Mouse (Mus musculus) midbrain, embryonic 11.5 days (tissue): Measurements from ENCODE around the gene Nek6. TPM values are rescaled to one million over a fixed set of nuclear protein-coding genes. Genes with fewer than 3 reads are reported as not detected.

ENCODE experiments used
- ATAC-seq: fragments of 200-750 bp; cut with Nextera tagmentation; 2 replicates; pipeline ENCODE4 v1.8.0; 2017; ENCODE audit warnings: moderate TSS enrichment, moderate library complexity; ENCODE audit not compliant: low FRiP score
- DNase-seq: peaks from one replicate; pipeline ENCODE4 v3.0.0; 2015; ENCODE audit warnings: low spot score; ENCODE audit errors: missing footprints
- H3K27ac ChIP-seq: fragments of 300-500 bp; sonication (generic); 2 replicates; pipeline ENCODE4 v1.5.1; 2014; ENCODE audit warnings: low read depth, low read length
- H3K27me3 ChIP-seq: fragments of 300-500 bp; sonication (generic); 2 replicates; pipeline ENCODE4 v1.6.1; 2014; ENCODE audit warnings: mild to moderate bottlenecking, low read length, moderate library complexity, mixed read lengths; ENCODE audit not compliant: control insufficient read depth, insufficient read depth
- H3K36me3 ChIP-seq: fragments of 300-500 bp; sonication (generic); 2 replicates; pipeline ENCODE4 v1.6.1; 2014; ENCODE audit warnings: mild to moderate bottlenecking, low read length, moderate library complexity, mixed read lengths; ENCODE audit not compliant: control insufficient read depth, insufficient read depth
- H3K4me1 ChIP-seq: fragments of 300-500 bp; sonication (generic); 2 replicates; pipeline ENCODE4 v1.6.1; 2014; ENCODE audit warnings: low read length; ENCODE audit not compliant: control insufficient read depth, insufficient read depth
- H3K4me2 ChIP-seq: fragments of 300-500 bp; sonication (generic); 2 replicates; pipeline ENCODE4 v1.6.1; 2014; ENCODE audit warnings: mild to moderate bottlenecking, moderate library complexity
- H3K4me3 ChIP-seq: fragments of 300-500 bp; sonication (generic); 2 replicates; pipeline ENCODE4 v1.5.1; 2014; ENCODE audit warnings: low read depth, low read length
- H3K9ac ChIP-seq: fragments of 300-500 bp; sonication (generic); 2 replicates; pipeline ENCODE4 v1.6.1; 2014; ENCODE audit warnings: low read length
- H3K9me3 ChIP-seq: fragments of 300-500 bp; sonication (generic); 2 replicates; pipeline ENCODE4 v1.6.1; 2016; ENCODE audit warnings: low read length; ENCODE audit not compliant: control insufficient read depth
- WGBS: fragments of 180-500 bp; shearing (Covaris S2); extraction: QIAGEN DNeasy Blood & Tissue Kit; methylation state at CpG from one replicate; pipeline ENCODE4 v1.1.7; 2014; 5-methylcytosine and 5-hydroxymethylcytosine counted together
- polyA plus RNA-seq: library from polyadenylated mRNA; unstranded; fragments of >200 nt; fragmentation: Nextera tagmentation; extraction: Ambion mirVana; gene quantifications from 2 replicates; pipeline ENCODE4 v1.2.1, GENCODE M21; 2014

Gene Nek6
- polyA plus RNA-seq, 1 experiment from 2014 or later, result 87.3 TPM

DNA sequence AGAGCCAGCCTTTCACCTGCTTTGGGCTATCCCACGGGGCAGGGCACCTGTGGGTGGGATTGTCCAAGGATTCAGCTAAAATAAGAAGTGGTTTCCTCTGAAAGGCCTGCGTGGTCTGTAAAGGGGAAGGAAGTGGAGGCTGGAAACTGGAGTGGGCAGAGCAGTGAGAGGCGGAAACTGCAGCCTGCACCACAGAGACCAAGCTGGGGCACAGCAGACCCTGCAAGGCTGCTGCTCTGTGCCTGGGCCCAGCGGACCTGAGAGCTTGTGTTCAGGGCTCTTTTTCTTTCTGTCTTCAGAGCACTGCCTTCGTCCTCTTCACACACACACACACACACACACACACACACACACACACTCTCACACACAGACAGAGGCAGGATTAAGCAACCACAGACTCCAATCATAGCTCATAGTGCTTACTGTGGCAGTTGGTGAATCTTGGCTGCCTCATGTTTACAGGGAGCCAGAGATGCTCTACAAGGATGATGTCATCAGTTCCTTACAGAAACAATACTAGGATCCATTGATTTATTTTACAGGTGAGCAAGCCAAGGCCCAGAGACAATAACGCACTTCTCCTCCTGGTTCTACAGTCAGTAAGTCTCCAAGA is 30.2 kb upstream of the Nek6 start:
- H3K9ac ChIP-seq, result no peak overlapping the region
- H3K4me2 ChIP-seq, result no peak overlapping the region
- H3K4me1 ChIP-seq, result no peaks in the 10 kb centered on the region
- DNase-seq (no peak), ATAC-seq (no peak)
- H3K36me3 ChIP-seq, result no peaks in the 10 kb centered on the region
- no peak overlapping the region for H3K4me3 ChIP-seq
- H3K27me3 ChIP-seq, result no peaks in the 10 kb centered on the region
- H3K27ac ChIP-seq, result no peak overlapping the region
- WGBS, result 69% methylated on average over 6 of the region's 6 CpGs
- no peaks in the 10 kb centered on the region for H3K9me3 ChIP-seq

GRCm38 (mm10) chr2:38482122-38482521 is 29.3 kb upstream of the Nek6 start:
- H3K27me3 ChIP-seq, result no peaks in the 10 kb centered on the region
- no peaks in the 10 kb centered on the region for H3K9me3 ChIP-seq
- no peak for ATAC-seq
- H3K4me2 ChIP-seq, result no peak overlapping the region
- 86% methylated on average over 3 of the region's 3 CpGs for WGBS
- no peaks in the 10 kb centered on the region for H3K4me1 ChIP-seq
- no peak for DNase-seq
- H3K27ac ChIP-seq, result no peak overlapping the region
- H3K9ac ChIP-seq, result no peak overlapping the region
- no peak overlapping the region for H3K4me3 ChIP-seq
- H3K36me3 ChIP-seq, result no peaks in the 10 kb centered on the region

GRCm38 (mm10) chr2:38483058-38483704 is 28.3 kb upstream of the Nek6 start:
- ATAC-seq, result no peak
- WGBS, result 86% methylated on average over 7 of the region's 7 CpGs
- no peak overlapping the region for H3K4me2 ChIP-seq
- no peak overlapping the region for H3K9ac ChIP-seq
- DNase-seq, result no peak
- no peaks in the 10 kb centered on the region for H3K36me3 ChIP-seq
- no peak overlapping the region for H3K4me3 ChIP-seq
- H3K9me3 ChIP-seq, result no peaks in the 10 kb centered on the region
- no peak overlapping the region for H3K27ac ChIP-seq
- no peaks in the 10 kb centered on the region for H3K4me1 ChIP-seq
- H3K27me3 ChIP-seq, result no peaks in the 10 kb centered on the region

DNA sequence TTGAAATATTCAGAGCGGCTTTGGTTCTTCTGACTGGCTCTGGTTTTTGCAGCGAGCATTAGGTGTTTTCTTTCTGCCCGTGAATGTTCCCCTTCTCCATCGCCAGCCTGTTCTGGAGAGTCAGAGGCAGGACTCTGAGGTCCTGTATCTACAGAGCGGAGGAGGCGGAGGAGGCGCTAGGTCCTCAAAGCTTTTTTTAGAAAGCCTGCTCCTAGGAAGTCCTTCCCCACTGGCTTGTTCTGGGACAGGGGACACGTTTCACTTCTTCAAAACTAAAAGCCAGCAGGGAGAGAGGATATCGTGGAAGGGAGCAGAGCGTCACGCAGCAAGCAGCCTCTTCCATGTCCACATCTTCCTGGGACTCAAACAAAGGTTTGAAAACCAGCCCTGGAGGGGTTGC is 26.9 kb upstream of the Nek6 start:
- no peak for ATAC-seq
- WGBS, result 79% methylated on average over 11 of the region's 11 CpGs
- no peaks in the 10 kb centered on the region for H3K4me1 ChIP-seq
- no peak overlapping the region for H3K4me2 ChIP-seq
- no peaks in the 10 kb centered on the region for H3K9me3 ChIP-seq
- no peak overlapping the region for H3K9ac ChIP-seq
- no peak overlapping the region for H3K27ac ChIP-seq
- no peaks in the 10 kb centered on the region for H3K36me3 ChIP-seq
- no peaks in the 10 kb centered on the region for H3K27me3 ChIP-seq
- no peak overlapping the region for H3K4me3 ChIP-seq
- no peak for DNase-seq

- H3K27me3 ChIP-seq, result no peaks in the 10 kb centered on the region
- H3K4me2 ChIP-seq, result no peak overlapping the region
- H3K9ac ChIP-seq, result no peak overlapping the region
- H3K27ac ChIP-seq, result no peak overlapping the region
- ATAC-seq (no peak), DNase-seq (peak; percentile 61)
- no peaks in the 10 kb centered on the region for H3K36me3 ChIP-seq
- H3K9me3 ChIP-seq, result no peaks in the 10 kb centered on the region
- 88% methylated on average over 3 of the region's 3 CpGs for WGBS
- H3K4me1 ChIP-seq, result no peaks in the 10 kb centered on the region
- no peak overlapping the region for H3K4me3 ChIP-seq
Observed at GRCm38 (mm10) chr2:38485409-38485808, 26.0 kb upstream of the Nek6 start.

DNA sequence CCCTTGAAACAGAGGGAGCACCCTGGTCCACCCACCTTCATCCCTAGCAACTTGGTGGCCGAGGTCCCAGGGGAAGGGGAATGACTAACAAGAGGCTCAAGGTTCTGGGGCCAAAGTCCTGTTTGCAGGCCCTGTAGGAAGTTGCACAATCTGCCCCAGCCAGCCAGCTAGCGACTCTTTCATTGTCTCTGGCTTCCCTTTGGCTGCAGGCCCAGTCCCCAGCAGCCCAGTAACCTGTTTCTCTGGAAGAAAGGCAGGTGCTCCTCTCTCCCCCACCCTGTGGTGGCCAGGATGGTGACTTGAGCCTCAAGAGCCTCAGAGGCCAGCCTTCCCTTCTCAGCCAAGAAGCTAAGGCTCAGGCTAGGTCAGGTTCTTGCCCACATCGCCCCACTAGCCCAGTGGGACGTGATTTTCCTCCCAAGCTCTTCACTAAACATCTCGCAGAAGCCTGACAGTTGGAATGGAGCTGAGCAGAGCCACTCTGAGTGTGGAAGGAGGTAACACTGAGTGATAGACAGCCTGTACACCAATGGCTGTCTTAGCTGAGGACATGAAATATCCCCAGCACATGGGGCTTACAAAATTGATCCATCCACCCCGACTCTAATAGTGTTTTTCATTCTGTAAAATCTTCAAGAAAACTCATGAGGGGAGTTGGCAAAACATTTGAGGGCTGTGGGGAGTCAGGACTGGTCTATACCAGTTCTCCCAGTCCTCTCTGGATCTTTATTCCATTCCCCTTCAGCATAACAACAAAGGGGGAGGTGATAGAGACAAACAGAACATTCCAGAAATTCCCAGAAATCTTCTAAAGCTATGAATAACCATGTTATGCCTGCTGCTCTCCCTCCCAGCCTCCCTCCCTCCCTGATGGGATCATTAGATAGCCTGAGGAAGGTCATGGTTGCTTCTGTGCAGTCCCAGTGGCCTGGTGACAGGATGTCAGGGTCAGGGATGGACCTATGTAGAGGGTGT is 25.2 kb upstream of the Nek6 start:
- H3K27me3 ChIP-seq, result no peaks in the 10 kb centered on the region
- 71% methylated on average over 6 of the region's 6 CpGs for WGBS
- no peaks in the 10 kb centered on the region for H3K9me3 ChIP-seq
- H3K36me3 ChIP-seq, result no peaks in the 10 kb centered on the region
- no peak overlapping the region for H3K4me3 ChIP-seq
- no peaks in the 10 kb centered on the region for H3K4me1 ChIP-seq
- no peak for ATAC-seq
- DNase-seq, result no peak
- no peak overlapping the region for H3K27ac ChIP-seq
- no peak overlapping the region for H3K9ac ChIP-seq
- no peak overlapping the region for H3K4me2 ChIP-seq

DNA sequence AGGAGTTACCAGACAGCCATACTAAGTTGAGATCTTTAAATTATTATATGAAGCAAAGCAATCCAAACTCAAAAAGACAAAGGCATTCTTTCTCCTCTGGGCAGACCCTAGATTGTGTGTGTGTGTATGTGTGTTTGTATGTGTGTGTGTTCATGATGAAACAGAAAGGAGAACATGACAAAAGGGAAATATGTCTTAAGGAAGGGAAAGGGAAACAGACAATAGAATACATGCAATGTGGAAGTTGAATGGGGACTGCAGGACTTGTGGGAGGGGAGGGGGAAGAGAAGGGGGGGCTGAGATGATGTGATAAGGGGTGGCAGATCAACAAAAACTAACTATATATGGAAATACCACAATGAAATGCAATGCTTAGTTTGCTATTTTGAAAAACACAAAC is 13.8 kb upstream of the Nek6 start:
- H3K4me3 ChIP-seq, result no peak overlapping the region
- no peak overlapping the region for H3K27ac ChIP-seq
- DNase-seq (no peak), ATAC-seq (no peak)
- H3K4me1 ChIP-seq, result no peaks in the 10 kb centered on the region
- H3K4me2 ChIP-seq, result no peak overlapping the region
- no peaks in the 10 kb centered on the region for H3K27me3 ChIP-seq
- no peak overlapping the region for H3K9ac ChIP-seq
- H3K36me3 ChIP-seq, result no peaks in the 10 kb centered on the region
- no peaks in the 10 kb centered on the region for H3K9me3 ChIP-seq

GRCm38 (mm10) chr2:38501606-38502005 is 9.8 kb upstream of the Nek6 start:
- DNase-seq (no peak), ATAC-seq (no peak)
- Histone ChIP-seq H3K9ac (no peak overlapping the region), H3K4me2 (no peak overlapping the region), H3K4me3 (no peak overlapping the region), H3K36me3 (no peaks in the 10 kb centered on the region), H3K9me3 (no peaks in the 10 kb centered on the region), H3K27ac (no peak overlapping the region), H3K4me1 (no peaks in the 10 kb centered on the region), H3K27me3 (no peaks in the 10 kb centered on the region)
- 10% methylated on average over 1 of the region's 1 CpGs for WGBS

GRCm38 (mm10) chr2:38502123-38502522 is 9.3 kb upstream of the Nek6 start:
- ATAC-seq, result no peak
- H3K36me3 ChIP-seq, result no peaks in the 10 kb centered on the region
- H3K27ac ChIP-seq, result no peak overlapping the region
- no peaks in the 10 kb centered on the region for H3K27me3 ChIP-seq
- H3K9ac ChIP-seq, result no peak overlapping the region
- H3K4me1 ChIP-seq, result no peaks in the 10 kb centered on the region
- WGBS, result 72% methylated on average over 6 of the region's 6 CpGs
- DNase-seq, result peak; percentile 35
- no peak overlapping the region for H3K4me2 ChIP-seq
- H3K4me3 ChIP-seq, result no peak overlapping the region
- H3K9me3 ChIP-seq, result no peaks in the 10 kb centered on the region
